Mouse (Mus musculus) spleen, postnatal 36 days (tissue): ENCODE measurements around the gene Tmem189.
"Not testable (repeated sequence)": the region's sequence is repeated elsewhere in the genome, so short reads cannot be mapped to it uniquely, and the experiment has no call there.

Experiments
- DNase-seq, 2 experiments: peaks; one replicate each; pipeline ENCODE4 v3.0.0; 2022; ENCODE audit warnings: low spot score in 2 of 2, mixed read lengths in 1 of 2

The Tmem189 gene

GRCm38 (mm10) chr2:167622965-167623364 lies 66.7 kb downstream of the Tmem189 start:
- no peak for DNase-seq

DNA sequence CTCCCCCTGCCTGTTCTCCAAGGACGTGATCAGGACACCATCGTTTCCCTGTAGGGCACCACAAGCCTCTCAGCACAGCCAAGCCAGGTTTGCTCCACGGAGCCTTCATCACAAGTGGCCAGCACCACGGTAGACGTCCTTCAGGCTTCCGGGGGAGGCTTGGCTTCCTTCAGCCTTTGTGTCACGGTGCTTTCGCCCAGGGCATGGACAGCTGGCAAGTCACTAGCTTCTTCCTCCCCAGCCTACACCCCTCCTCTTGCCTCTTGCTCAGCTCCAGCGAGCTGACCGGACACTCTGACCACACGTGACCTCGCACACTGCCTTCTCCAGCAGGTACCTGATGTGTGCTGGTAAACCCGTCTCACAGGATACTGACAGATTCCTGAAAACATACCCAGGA lies 67.3 kb downstream of the Tmem189 start:
- no peak for DNase-seq

- peak in 1 of 2 experiments; percentile 29 for DNase-seq
Observed at GRCm38 (mm10) chr2:167621255-167622087, 68.2 kb downstream of the Tmem189 start.

DNA sequence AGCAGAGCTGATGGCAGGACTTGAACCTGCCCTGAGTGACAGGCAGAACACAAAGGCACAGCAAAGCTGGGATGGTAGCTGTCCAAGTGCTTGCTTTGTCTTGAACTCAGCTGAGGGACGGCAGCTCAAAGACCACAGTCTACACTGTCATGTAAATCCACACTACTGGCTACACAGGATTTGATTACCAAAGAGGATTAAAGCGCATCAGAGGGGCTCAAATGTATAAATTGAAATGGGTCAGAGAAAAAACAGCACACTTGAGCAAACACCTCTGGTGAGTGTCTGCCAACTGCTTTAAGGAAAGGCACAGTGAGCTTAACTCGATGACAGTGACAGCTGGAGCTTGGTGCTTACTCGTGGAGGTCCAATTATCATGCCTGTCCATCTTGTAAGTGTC lies 72.2 kb downstream of the Tmem189 start:
- DNase-seq: no peak

DNA sequence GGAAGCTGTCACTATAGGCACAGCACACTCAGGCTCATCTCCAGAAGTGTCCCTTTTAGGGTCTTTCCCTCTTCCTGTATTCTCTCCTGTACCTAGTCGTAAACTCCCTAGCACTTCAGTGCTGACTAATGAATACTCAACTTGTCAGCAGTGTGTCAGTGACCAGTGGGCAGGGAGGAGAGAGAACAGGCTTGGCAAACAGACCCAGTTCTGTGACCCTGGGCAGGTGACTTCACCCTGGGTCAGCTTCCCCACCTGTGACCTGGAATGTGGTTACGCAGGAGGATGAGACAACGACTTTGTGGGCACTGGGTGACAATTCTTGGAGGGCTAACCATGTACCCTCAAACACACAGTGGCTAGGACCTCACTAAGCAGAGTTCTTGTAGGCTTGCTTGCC lies 72.6 kb downstream of the Tmem189 start:
- no peak for DNase-seq

- DNase-seq: not testable (repeated sequence)
Observed at GRCm38 (mm10) chr2:167613335-167613734, 76.3 kb downstream of the Tmem189 start.

GRCm38 (mm10) chr2:167612122-167612521 lies 77.5 kb downstream of the Tmem189 start:
- DNase-seq: no peak

DNA sequence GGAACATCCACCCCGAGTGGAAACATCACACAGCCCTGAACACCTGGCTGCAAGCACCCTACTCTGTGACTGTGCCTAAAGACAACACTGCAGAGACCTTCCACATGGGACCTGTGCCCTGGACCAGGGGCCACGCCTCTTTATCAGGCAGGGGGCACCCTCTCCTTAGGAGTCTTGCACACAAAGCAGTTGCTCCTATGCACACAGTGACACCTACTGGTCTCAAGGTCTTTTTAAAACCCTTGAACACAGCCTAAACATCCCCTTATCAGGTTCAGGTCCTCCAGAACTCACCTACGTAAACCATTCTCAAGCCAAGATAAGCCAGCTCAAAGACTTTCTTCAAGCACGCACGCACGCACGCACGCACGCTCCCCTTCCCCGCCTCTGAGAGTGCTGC lies 78.3 kb downstream of the Tmem189 start:
- DNase-seq: no peak

DNA sequence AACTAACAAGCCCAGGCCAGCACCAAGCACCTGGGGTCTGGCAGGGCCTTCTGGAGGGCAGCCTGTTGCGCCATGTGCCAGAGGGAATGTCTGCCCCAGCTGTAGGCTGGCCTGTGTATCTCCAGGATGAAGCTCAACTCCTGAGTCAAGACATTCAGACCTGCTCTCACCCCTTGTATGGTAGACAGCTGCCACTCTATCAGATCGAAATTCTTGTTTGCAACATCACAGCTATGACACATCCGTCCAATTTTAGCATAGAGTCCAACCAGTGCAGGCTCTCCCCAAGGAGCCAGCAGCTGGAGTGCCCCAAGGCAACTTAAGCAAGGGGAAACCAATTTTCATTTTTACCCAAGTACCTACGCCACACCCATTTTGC lies 82.9 kb downstream of the Tmem189 start:
- DNase-seq: no peak

- no peak for DNase-seq
Observed at GRCm38 (mm10) chr2:167605817-167606744, 83.5 kb downstream of the Tmem189 start.

GRCm38 (mm10) chr2:167605178-167605794 lies 84.3 kb downstream of the Tmem189 start:
- peak; percentile 78 to 82 for DNase-seq

GRCm38 (mm10) chr2:167602978-167603377 lies 86.6 kb downstream of the Tmem189 start:
- DNase-seq: no peak

- no peak for DNase-seq
Observed at GRCm38 (mm10) chr2:167602364-167602763, 87.3 kb downstream of the Tmem189 start.

- no peak for DNase-seq
Observed at GRCm38 (mm10) chr2:167600481-167600995, 89.1 kb downstream of the Tmem189 start.

- DNase-seq: no peak
Observed at GRCm38 (mm10) chr2:167599917-167600316, 89.7 kb downstream of the Tmem189 start.

DNA sequence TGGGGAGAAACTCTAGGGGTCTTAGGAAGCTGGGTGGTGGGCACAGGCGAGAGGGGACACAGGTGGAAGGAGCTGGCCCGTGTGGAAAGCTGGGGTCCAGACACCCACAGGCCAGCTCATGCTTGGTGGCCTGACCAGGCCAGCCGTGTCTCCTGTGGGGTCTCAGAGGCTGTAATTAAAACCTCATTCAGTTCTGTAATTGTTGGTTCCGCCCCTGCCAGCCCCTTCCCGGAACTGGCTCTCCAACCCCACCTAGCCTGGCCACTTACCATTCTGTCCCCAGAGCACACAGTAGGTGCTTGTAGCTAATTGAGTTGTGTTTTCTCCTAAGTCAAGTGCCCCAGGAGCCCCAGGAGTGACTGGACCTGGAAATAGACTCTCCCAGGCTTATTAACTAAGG lies 90.4 kb downstream of the Tmem189 start:
- no peak for DNase-seq

DNA sequence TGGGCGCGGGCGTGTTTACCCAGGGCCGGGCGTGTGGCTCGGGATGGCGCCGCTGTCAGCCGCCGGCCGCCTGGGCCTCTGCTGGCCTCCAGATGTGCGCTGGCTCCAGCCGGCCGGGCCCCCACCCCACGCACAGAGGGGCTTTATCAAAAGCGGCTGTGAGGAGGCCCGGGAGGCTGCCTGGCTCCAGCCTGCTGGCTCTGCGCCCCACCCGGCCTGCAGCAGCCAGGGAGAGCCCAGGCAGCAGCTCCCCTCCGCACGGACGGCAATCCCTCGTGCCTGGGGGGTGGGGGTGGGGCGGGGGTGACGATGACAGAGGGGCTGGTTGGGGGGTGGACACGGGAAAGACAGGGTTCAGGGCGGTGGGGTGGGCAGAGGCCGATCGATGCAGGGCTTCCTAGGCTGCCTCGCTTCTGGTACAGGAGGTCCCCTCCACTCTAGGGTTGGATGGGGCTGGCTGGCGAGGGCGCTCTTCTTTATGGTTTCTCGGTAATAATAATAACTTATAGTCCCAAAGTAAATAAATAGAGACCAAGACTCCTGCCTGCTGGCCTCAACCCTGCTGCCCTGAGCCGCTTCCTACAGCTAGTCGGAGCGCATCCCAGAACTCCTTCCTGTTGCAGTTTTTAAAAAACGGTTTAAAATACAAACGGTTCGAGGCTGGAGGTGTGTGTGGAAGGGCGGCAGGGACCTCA lies 92.0 kb downstream of the Tmem189 start:
- DNase-seq: no peak

GRCm38 (mm10) chr2:167596726-167597491 lies 92.7 kb downstream of the Tmem189 start:
- no peak for DNase-seq

- DNase-seq: no peak
Observed at GRCm38 (mm10) chr2:167596262-167596661, 93.4 kb downstream of the Tmem189 start.

DNA sequence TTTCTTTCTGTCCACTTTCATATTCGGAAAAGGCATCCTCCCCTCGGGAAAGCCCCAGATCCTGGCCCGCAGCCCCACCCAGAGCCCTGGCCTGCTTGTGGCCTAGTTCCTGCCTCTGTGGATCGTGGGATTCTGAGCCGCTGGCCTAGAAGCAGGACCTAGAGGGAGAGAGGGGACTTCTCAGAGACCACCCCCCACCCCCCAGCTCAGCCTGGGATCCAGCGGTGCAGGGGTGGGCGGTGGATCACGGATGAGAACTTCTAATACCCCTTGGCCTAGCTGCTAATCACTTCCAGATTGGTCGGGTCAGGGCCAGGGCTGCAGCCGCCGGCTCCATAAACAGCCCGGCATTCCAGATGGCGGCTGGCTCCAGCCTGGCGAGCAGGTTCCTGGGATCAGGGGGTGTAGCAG lies 93.9 kb downstream of the Tmem189 start:
- DNase-seq: no peak
